Mouse (Mus musculus): ENCODE results near the gene Olfr206.
"Not testable (repeated sequence)": the region's sequence is repeated elsewhere in the genome, so short reads cannot be mapped to it uniquely, and the experiment has no call there.

The Olfr206 gene

DNA sequence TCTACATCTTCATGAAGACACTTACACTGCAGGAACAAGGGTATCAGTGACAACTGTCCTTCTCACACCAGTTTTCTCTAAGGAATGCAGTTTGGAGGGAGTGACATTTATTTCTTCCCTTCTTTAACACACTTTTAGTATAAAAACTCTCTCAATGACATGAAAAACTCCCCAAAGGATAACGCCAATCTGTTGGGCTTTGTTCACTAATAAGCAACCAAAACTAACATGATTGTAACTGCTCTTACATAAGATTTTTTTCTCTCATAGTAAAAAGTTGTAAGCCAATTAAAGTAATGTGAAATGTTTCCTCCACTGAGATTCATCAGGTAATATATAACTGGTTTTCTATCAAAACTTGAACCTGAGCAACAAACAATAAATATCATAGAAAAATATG lies at the start of gene Olfr206:
Gene Olfr206 (minus strand): TSS at position 101 of the 400 bp plus-strand sequence.
- DNase-seq, result no peak

DNA sequence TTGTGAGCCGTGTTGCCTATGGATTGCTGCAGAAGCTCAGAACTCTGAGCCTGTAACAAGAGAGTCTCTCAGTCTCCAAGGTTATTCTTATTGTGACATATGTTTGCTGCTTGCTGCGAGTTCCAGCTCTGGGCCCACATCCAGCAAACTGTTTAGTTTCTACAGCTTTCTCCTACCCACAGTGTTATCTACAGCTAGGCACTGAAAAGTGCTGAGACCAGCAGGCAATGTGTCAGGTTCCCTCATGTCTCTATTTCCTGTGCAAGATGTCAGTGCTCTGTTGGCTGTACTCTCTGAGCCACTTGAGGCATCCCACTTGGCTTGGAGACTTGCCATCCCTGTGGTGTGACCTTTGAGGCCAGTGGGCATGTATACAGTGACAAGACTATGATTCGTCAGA lies 44.3 kb upstream of the Olfr206 start:
- DNase-seq, result no peak

- DNase-seq, result no peak
Observed at GRCm38 (mm10) chr16:59363893-59364292, 14.8 kb upstream of the Olfr206 start, which contains the start of gene Olfr209. TSS of gene Olfr209 (minus strand) at chr16:59363993.

- DNase-seq, result no peak
Observed at GRCm38 (mm10) chr16:59331038-59331437, 18.0 kb downstream of the Olfr206 start, which contains the start of gene Olfr205. TSS of gene Olfr205 (minus strand) at chr16:59331138.

DNA sequence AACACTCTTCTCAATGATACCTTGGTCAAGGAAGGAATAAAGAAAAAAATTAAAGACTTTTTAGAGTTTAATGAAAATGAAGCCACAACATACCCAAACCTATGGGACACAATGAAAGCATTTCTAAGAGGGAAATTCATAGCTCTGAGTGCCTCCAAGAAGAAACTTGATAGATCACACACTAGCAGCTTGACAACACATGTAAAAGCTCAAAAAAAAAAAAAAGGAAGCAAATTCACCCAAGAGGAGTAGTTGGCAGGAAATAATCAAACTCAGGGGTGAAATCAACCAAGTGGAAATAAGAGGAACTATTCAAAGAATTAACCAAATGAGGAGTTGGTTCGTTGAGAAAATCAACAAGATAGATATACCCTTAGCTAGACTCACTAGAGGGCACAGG lies 25.8 kb downstream of the Olfr206 start:
- DNase-seq, result not testable (repeated sequence)

DNA sequence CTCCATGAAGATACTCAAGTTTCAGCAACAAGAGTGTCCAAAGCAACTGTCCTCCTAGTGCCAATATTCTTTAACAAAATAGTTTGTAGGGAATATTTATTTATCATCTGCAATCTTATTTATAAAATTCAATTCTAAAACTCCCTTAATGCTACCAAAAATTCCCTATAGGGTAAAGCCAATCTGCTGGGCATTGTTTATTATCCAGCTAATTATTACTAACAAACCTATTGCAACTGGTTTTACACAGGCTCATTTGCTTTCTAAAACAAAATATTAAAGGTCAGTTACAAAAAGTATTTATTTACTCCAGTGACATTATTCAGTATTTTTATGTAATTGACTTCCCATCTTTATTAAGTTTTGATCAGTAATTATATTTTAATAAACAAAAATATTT lies 30.9 kb downstream of the Olfr206 start, which contains the start of gene Olfr204:
Gene Olfr204 (minus strand): TSS at position 101 of the 400 bp plus-strand sequence.
- no peak for DNase-seq

GRCm38 (mm10) chr16:59298581-59298980 lies 50.5 kb downstream of the Olfr206 start, which contains the start of gene Olfr203:
TSS of gene Olfr203 (plus strand) at chr16:59298881.
- DNase-seq, result no peak

Data from kidney, postnatal 36 days (tissue).